24 mouse cellular contexts compared by ENCODE assay signal in the genomic region with DNA sequence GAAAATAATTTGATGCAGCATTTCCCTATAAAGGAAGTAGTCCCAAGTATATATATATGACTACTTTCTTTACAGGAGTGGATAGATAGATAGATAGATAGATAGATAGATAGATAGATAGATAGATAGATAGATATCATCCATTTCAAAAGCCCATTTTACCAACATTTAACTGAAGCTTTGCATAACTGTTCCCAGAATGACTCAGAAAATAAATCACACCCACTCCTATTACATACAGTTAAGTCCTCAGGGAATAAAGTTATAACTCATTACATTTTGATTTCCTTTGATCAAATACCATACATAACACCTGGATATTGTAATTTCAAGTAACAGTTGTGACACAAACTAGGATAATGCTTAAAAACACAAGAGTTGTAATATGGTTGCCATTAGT.
A peak's percentile ranks its signal among the peaks of the same experiment; 100 is the strongest.
DNase-seq lines count a peak whose midpoint lies in the region; ATAC-seq and TF ChIP-seq lines count a peak whose summit lies in the region.
"Had no signal": no experiment of that assay in that cellular context is flagged by ENCODE, and none has a peak within 500 bp of the region (broad histone marks: within the 10 kb centered on the region; RNA-seq: fewer than 3 reads in every experiment).

No protein-coding gene starts in this region.

- H3K36me3 ChIP-seq in intestine, embryonic 14.5 days (ENCODE audit: control insufficient read depth, insufficient read depth, low read length), result no peaks in the 10 kb centered on the region
- no peaks in the 10 kb centered on the region for H3K36me3 ChIP-seq in intestine, postnatal 0 days (ENCODE audit: control insufficient read depth, insufficient read depth)
- H3K36me3 ChIP-seq in myocyte (ENCODE audit: control insufficient read depth, insufficient read depth), result no peaks in the 10 kb centered on the region
- H3K36me3 ChIP-seq: embryonic facial prominence, embryonic 13.5 days; embryonic facial prominence, embryonic 15.5 days; forebrain, embryonic 10.5 days; forebrain, embryonic 12.5 days; G1E had no signal

- no peak overlapping the region for H3K27ac ChIP-seq in intestine, embryonic 14.5 days (ENCODE audit: low read depth)
- H3K27ac ChIP-seq in intestine, postnatal 0 days (ENCODE audit: low read depth, low read length), result no peak overlapping the region
- H3K27ac ChIP-seq: embryonic facial prominence, embryonic 15.5 days; forebrain, embryonic 10.5 days; forebrain, embryonic 12.5 days had no signal

- TF ChIP-seq POLR2A in myocyte (IDR thresholded peaks at IDR 0.05; ENCODE audit: insufficient read length, low read depth), result no peak

- H3K4me1 ChIP-seq in intestine, embryonic 14.5 days (replicated peaks; ENCODE audit: control insufficient read depth, insufficient read depth, low read length), result peaks cover 8% of the 10 kb centered on the region; the same call in 1 of the 2 replicates
- no peaks in the 10 kb centered on the region for H3K4me1 ChIP-seq in intestine, postnatal 0 days (replicated peaks; ENCODE audit: control insufficient read depth, insufficient read depth, low read length)
- H3K4me1 ChIP-seq: embryonic facial prominence, embryonic 15.5 days; forebrain, embryonic 10.5 days; forebrain, embryonic 12.5 days had no signal

- H3K4me2 ChIP-seq in intestine, embryonic 14.5 days (ENCODE audit: low read length), result no peak overlapping the region
- no peak overlapping the region for H3K4me2 ChIP-seq in intestine, postnatal 0 days (replicated peaks; ENCODE audit: low read depth)
- H3K4me2 ChIP-seq in myocyte (ENCODE audit: low read depth), result peak overlapping the region; percentile 69
- H3K4me2 ChIP-seq: forebrain, embryonic 12.5 days had no signal

- H3ac ChIP-seq in myocyte (ENCODE audit: control insufficient read depth, insufficient read length), result no peak overlapping the region

- no peaks in the 10 kb centered on the region for H3K9me3 ChIP-seq in intestine, embryonic 14.5 days (ENCODE audit: control insufficient read depth, low read length)
- H3K9me3 ChIP-seq in intestine, postnatal 0 days (ENCODE audit: control insufficient read depth), result no peaks in the 10 kb centered on the region
- H3K9me3 ChIP-seq: embryonic facial prominence, embryonic 13.5 days; embryonic facial prominence, embryonic 15.5 days; forebrain, embryonic 10.5 days; forebrain, embryonic 12.5 days; G1E had no signal

- 0 out of 2 replicates have a peak overlapping the region, but pooled peaks have one; percentile 16 for H3K4me3 ChIP-seq in intestine, embryonic 14.5 days (ENCODE audit: low read depth, low read length)
- H3K4me3 ChIP-seq in intestine, postnatal 0 days (ENCODE audit: low read depth, low read length), result no peak overlapping the region
- peak overlapping the region; percentile 21 for H3K4me3 ChIP-seq in myocyte
- H3K4me3 ChIP-seq: erythroblast, embryonic 14.5 days; forebrain, embryonic 10.5 days; forebrain, embryonic 12.5 days had no signal

- no peak overlapping the region for H3K9ac ChIP-seq in intestine, embryonic 14.5 days (ENCODE audit: low read length)
- no peak overlapping the region for H3K9ac ChIP-seq in intestine, postnatal 0 days (ENCODE audit: low read depth, low read length)
- H3K9ac ChIP-seq: embryonic facial prominence, embryonic 13.5 days; embryonic facial prominence, embryonic 15.5 days; forebrain, embryonic 12.5 days had no signal

- no peaks in the 10 kb centered on the region for H3K79me2 ChIP-seq in myocyte (ENCODE audit: control insufficient read depth, insufficient read depth)

- no peak for DNase-seq in intestine, embryonic 14.5 days (ENCODE audit: low spot score)
- peak; percentile 11 for DNase-seq in 3T3-L1 (ENCODE audit: low read depth, low spot score)
- DNase-seq in cerebellum, adult 11-12 months, result no peak
- DNase-seq: adrenal gland, adult 8-10 months; adrenal gland, postnatal 14 days; adrenal gland, postnatal 36 days; cerebellum, adult 18-20 months; cerebellum, adult 8-10 months; cerebellum, adult 9-11 months; cerebellum, postnatal 14 days; cerebellum, postnatal 36 days; embryo, embryonic 11 days had no signal

- TF ChIP-seq CTCF in intestine, postnatal 0 days (IDR thresholded peaks at IDR 0.05; ENCODE audit: low read depth), result no peak

- H3K27me3 ChIP-seq in intestine, embryonic 14.5 days (replicated peaks; ENCODE audit: control insufficient read depth, insufficient read depth, low read length), result no peaks in the 10 kb centered on the region
- no peaks in the 10 kb centered on the region for H3K27me3 ChIP-seq in intestine, postnatal 0 days (replicated peaks; ENCODE audit: control insufficient read depth, insufficient read depth, low read length)
- no peaks in the 10 kb centered on the region for H3K27me3 ChIP-seq in myocyte (ENCODE audit: control insufficient read depth, insufficient read depth, insufficient read length)
- H3K27me3 ChIP-seq: embryonic facial prominence, embryonic 13.5 days; embryonic facial prominence, embryonic 15.5 days; forebrain, embryonic 12.5 days had no signal

- no peak for ATAC-seq in intestine, embryonic 14.5 days (replicated peaks; ENCODE audit: low FRiP score, low TSS enrichment, low read depth)
- ATAC-seq in intestine, postnatal 0 days, result no peak
- ATAC-seq: activated CD4-positive, CD25-positive, alpha-beta regulatory T cell, adult 4 months; forebrain, embryonic 14.5 days; forebrain, embryonic 16.5 days; Patski had no signal

TF ChIP-seq in myocyte, 11 proteins besides CTCF, POLR2A, EP300 and RAD21:
- no peak for TF ChIP-seq MYOG (IDR thresholded peaks at IDR 0.05; ENCODE audit: control insufficient read depth in 1 of 3, insufficient read depth in 1 of 3, insufficient read length in 2 of 3, low read depth in 2 of 3)
- no peak for TF ChIP-seq SRF (IDR thresholded peaks at IDR 0.05; ENCODE audit: control insufficient read depth, insufficient read length, low read depth)
- no peak for TF ChIP-seq E2F4 (IDR thresholded peaks at IDR 0.05; ENCODE audit: insufficient read depth)
- no peak for TF ChIP-seq TCF3 (IDR thresholded peaks at IDR 0.05; ENCODE audit: insufficient read length, low read depth)
- no peak for TF ChIP-seq TCF12 (IDR thresholded peaks at IDR 0.05; ENCODE audit: insufficient read depth, poor library complexity, severe bottlenecking)
- TF ChIP-seq REST (IDR thresholded peaks at IDR 0.05; ENCODE audit: insufficient read depth, insufficient read length), result no peak
- TF ChIP-seq MAX (IDR thresholded peaks at IDR 0.05; ENCODE audit: low read depth), result no peak
